Comparison of ENCODE assay signal across 7 mouse cellular contexts in genomic region chr17:34026221-34026620, GRCm38 (mm10). TPM values are rescaled to one million over a fixed set of nuclear protein-coding genes. Genes with fewer than 3 reads are reported as not detected.
DNase-seq lines count a peak whose midpoint lies in the region; ATAC-seq lines count a peak whose summit lies in the region.

No protein-coding gene starts in this region.

- H3K36me3 ChIP-seq in embryonic facial prominence, embryonic 12.5 days = peaks cover 43% of the 10 kb centered on the region
- H3K36me3 ChIP-seq in hindbrain, embryonic 11.5 days (ENCODE audit: control insufficient read depth, insufficient read depth, low read length) = peaks cover 22% of the 10 kb centered on the region
- H3K36me3 ChIP-seq in midbrain, embryonic 14.5 days (ENCODE audit: control insufficient read depth, insufficient read depth, low read length) = peaks cover 40% of the 10 kb centered on the region

- H3K4me2 ChIP-seq in embryonic facial prominence, embryonic 12.5 days (replicated peaks) = peak overlapping the region; percentile 94
- peak overlapping the region; percentile 93 for H3K4me2 ChIP-seq in hindbrain, embryonic 11.5 days (replicated peaks; ENCODE audit: low read depth, low read length)
- H3K4me2 ChIP-seq in midbrain, embryonic 14.5 days (ENCODE audit: low read length) = peak overlapping the region; percentile 92

- no peaks in the 10 kb centered on the region for H3K9me3 ChIP-seq in embryonic facial prominence, embryonic 12.5 days
- H3K9me3 ChIP-seq in hindbrain, embryonic 11.5 days (ENCODE audit: control insufficient read depth, low read length) = no peaks in the 10 kb centered on the region
- no peaks in the 10 kb centered on the region for H3K9me3 ChIP-seq in midbrain, embryonic 14.5 days (ENCODE audit: control insufficient read depth, low read length)

- peak overlapping the region; percentile 24; the same call in 1 of the 2 replicates for H3K9ac ChIP-seq in embryonic facial prominence, embryonic 12.5 days
- peak overlapping the region; percentile 74; the same call in 1 of the 2 replicates for H3K9ac ChIP-seq in hindbrain, embryonic 11.5 days (ENCODE audit: low read depth, low read length)
- no peak overlapping the region; the same call in 1 of the 2 replicates for H3K9ac ChIP-seq in midbrain, embryonic 14.5 days (replicated peaks; ENCODE audit: low read length)

- peak overlapping the region; percentile 70; the same call in 1 of the 2 replicates for H3K4me3 ChIP-seq in embryonic facial prominence, embryonic 12.5 days
- peak overlapping the region; percentile 70 for H3K4me3 ChIP-seq in hindbrain, embryonic 11.5 days (ENCODE audit: low read depth, low read length)
- H3K4me3 ChIP-seq in midbrain, embryonic 14.5 days (replicated peaks; ENCODE audit: low read depth, low read length) = peak overlapping the region; percentile 88

- peaks cover 64% of the 10 kb centered on the region for H3K4me1 ChIP-seq in embryonic facial prominence, embryonic 12.5 days
- H3K4me1 ChIP-seq in hindbrain, embryonic 11.5 days (replicated peaks; ENCODE audit: control insufficient read depth, insufficient read depth, low read length) = peaks cover 35% of the 10 kb centered on the region
- H3K4me1 ChIP-seq in midbrain, embryonic 14.5 days (ENCODE audit: control insufficient read depth, insufficient read depth, low read length) = peaks cover 54% of the 10 kb centered on the region

- peak; percentile 11 for DNase-seq in layer of hippocampus, adult 11-12 months (ENCODE audit: low spot score)
- DNase-seq in layer of hippocampus, adult 9-11 months = no peak
- peak; percentile 44 for DNase-seq in hindbrain, embryonic 11.5 days (ENCODE audit: low spot score)
- no peak for DNase-seq in midbrain, embryonic 14.5 days
- no peak for DNase-seq in right cerebral cortex, postnatal 36 days (ENCODE audit: low spot score in 2 of 2)
- DNase-seq in thymus, postnatal 14 days = no peak

- H3K27ac ChIP-seq in embryonic facial prominence, embryonic 12.5 days = no peak overlapping the region
- H3K27ac ChIP-seq in hindbrain, embryonic 11.5 days (ENCODE audit: low read depth, low read length) = peak overlapping the region; percentile 94
- H3K27ac ChIP-seq in midbrain, embryonic 14.5 days (replicated peaks; ENCODE audit: low read depth, low read length) = peak overlapping the region; percentile 99

- no peaks in the 10 kb centered on the region for H3K27me3 ChIP-seq in embryonic facial prominence, embryonic 12.5 days
- H3K27me3 ChIP-seq in hindbrain, embryonic 11.5 days (ENCODE audit: control insufficient read depth, insufficient read depth, low read length) = no peaks in the 10 kb centered on the region
- H3K27me3 ChIP-seq in midbrain, embryonic 14.5 days (ENCODE audit: control insufficient read depth, insufficient read depth, low read length) = no peaks in the 10 kb centered on the region

- no peak for ATAC-seq in embryonic facial prominence, embryonic 12.5 days (ENCODE audit: insufficient number of reproducible peaks, insufficient read depth, low FRiP score, low TSS enrichment)
- ATAC-seq in hindbrain, embryonic 11.5 days (ENCODE audit: low FRiP score) = no peak
- ATAC-seq in midbrain, embryonic 14.5 days (ENCODE audit: low FRiP score, low TSS enrichment) = no peak

- 33% methylated on average over 2 of the region's 2 CpGs for WGBS in embryonic facial prominence, embryonic 12.5 days
- WGBS in hindbrain, embryonic 11.5 days = 25% methylated on average over 2 of the region's 2 CpGs
- WGBS in midbrain, embryonic 14.5 days = 3% methylated on average over 2 of the region's 2 CpGs

RNA-seq across cellular contexts. Expression of gene H2-Ke6, which starts 1.6 kb away (rescaled TPM):
- polyA plus RNA-seq in embryonic facial prominence, embryonic 12.5 days (2016; fragmentation: Nextera tagmentation; extraction: Ambion mirVana) = 52.2 and 59.5 TPM in 2 replicates
- 50.5 and 54.8 TPM in 2 replicates for polyA plus RNA-seq in hindbrain, embryonic 11.5 days (2014; fragmentation: Nextera tagmentation; extraction: Ambion mirVana)
- polyA plus RNA-seq in midbrain, embryonic 14.5 days (2014; fragmentation: Nextera tagmentation; extraction: Ambion mirVana) = 56.1 and 75.0 TPM in 2 replicates

RNA-seq across cellular contexts. Expression of gene Ring1, which starts 1.7 kb away (rescaled TPM):
- polyA plus RNA-seq in embryonic facial prominence, embryonic 12.5 days (2016; fragmentation: Nextera tagmentation; extraction: Ambion mirVana) = 27.2 and 29.7 TPM in 2 replicates
- polyA plus RNA-seq in hindbrain, embryonic 11.5 days (2014; fragmentation: Nextera tagmentation; extraction: Ambion mirVana) = 5.9 and 6.3 TPM in 2 replicates
- polyA plus RNA-seq in midbrain, embryonic 14.5 days (2014; fragmentation: Nextera tagmentation; extraction: Ambion mirVana) = 9.1 and 18.5 TPM in 2 replicates

RNA-seq across cellular contexts. Expression of gene Slc39a7, which starts 5.3 kb away (rescaled TPM):
- polyA plus RNA-seq in embryonic facial prominence, embryonic 12.5 days (2016; fragmentation: Nextera tagmentation; extraction: Ambion mirVana) = 191 and 193 TPM in 2 replicates
- polyA plus RNA-seq in hindbrain, embryonic 11.5 days (2014; fragmentation: Nextera tagmentation; extraction: Ambion mirVana) = 75.9 and 80.3 TPM in 2 replicates
- polyA plus RNA-seq in midbrain, embryonic 14.5 days (2014; fragmentation: Nextera tagmentation; extraction: Ambion mirVana) = 95.7 and 97.0 TPM in 2 replicates

RNA-seq across cellular contexts. Expression of gene Rxrb, which starts 5.4 kb away (rescaled TPM):
- 69.9 and 72.6 TPM in 2 replicates for polyA plus RNA-seq in embryonic facial prominence, embryonic 12.5 days (2016; fragmentation: Nextera tagmentation; extraction: Ambion mirVana)
- 16.3 and 16.8 TPM in 2 replicates for polyA plus RNA-seq in hindbrain, embryonic 11.5 days (2014; fragmentation: Nextera tagmentation; extraction: Ambion mirVana)
- 33.3 and 33.4 TPM in 2 replicates for polyA plus RNA-seq in midbrain, embryonic 14.5 days (2014; fragmentation: Nextera tagmentation; extraction: Ambion mirVana)

RNA-seq across cellular contexts. Expression of gene Col11a2, which starts 13.0 kb away (rescaled TPM):
- 7.2 and 14.8 TPM in 2 replicates for polyA plus RNA-seq in embryonic facial prominence, embryonic 12.5 days (2016; fragmentation: Nextera tagmentation; extraction: Ambion mirVana)
- polyA plus RNA-seq in hindbrain, embryonic 11.5 days (2014; fragmentation: Nextera tagmentation; extraction: Ambion mirVana) = 0.91 and 1.4 TPM in 2 replicates
- polyA plus RNA-seq in midbrain, embryonic 14.5 days (2014; fragmentation: Nextera tagmentation; extraction: Ambion mirVana) = 2.4 and 2.9 TPM in 2 replicates

Comparison
In these comparisons a context has a peak if more than half of its experiments do, and no peak if none do; other contexts are left out.
1. DNase-seq: peak in layer of hippocampus, adult 11-12 months (single experiment) and hindbrain, embryonic 11.5 days (single experiment); none in layer of hippocampus, adult 9-11 months (single experiment), midbrain, embryonic 14.5 days (single experiment), right cerebral cortex, postnatal 36 days (0 of 2) and thymus, postnatal 14 days (single experiment).
2. Peak in every context shown above with its lines, with median percentiles within 50 percentile points of each other: H3K4me2 ChIP-seq and H3K4me3 ChIP-seq.